Mouse (Mus musculus) heart, embryonic 14.5 days (tissue): ENCODE measurements at regions not wholly inside any gene's neighbourhood (a gene's known extent, or its start where the extent isn't known, plus 50 kb on each side); places are given as distances from the start of the nearest gene placed in this dataset.
"Not testable (repeated sequence)": the region's sequence is repeated elsewhere in the genome, so short reads cannot be mapped to it uniquely, and the experiment has no call there.

Experiments used
- ATAC-seq: fragments of 200-750 bp; cut with Nextera tagmentation; 2 replicates; pipeline ENCODE4 v1.8.0; 2017; ENCODE audit warnings: low read depth, moderate TSS enrichment; ENCODE audit not compliant: insufficient number of reproducible peaks, insufficient read depth, low FRiP score
- H3K27ac ChIP-seq, 2 experiments: fragments of 200-500 bp in 1 of 2; fragments of 300-500 bp in 1 of 2; sonication (generic) in 1 of 2; replicated peaks in 1 of 2; 2 replicates each; pipeline ENCODE4 v1.5.1; 2012 to 2014; ENCODE audit warnings: low read depth in 2 of 2, low read length in 2 of 2, control low read depth in 1 of 2, mild to moderate bottlenecking in 1 of 2, mixed read lengths in 1 of 2; ENCODE audit not compliant: control insufficient read depth in 1 of 2, insufficient read depth in 1 of 2
- H3K27me3 ChIP-seq: fragments of 300-500 bp; sonication (generic); 2 replicates; pipeline ENCODE4 v1.6.1; 2014; ENCODE audit warnings: mild to moderate bottlenecking, low read length, control low read depth; ENCODE audit not compliant: control insufficient read depth, insufficient read depth
- H3K36me3 ChIP-seq: fragments of 300-500 bp; sonication (generic); 2 replicates; pipeline ENCODE4 v1.6.1; 2014; ENCODE audit warnings: mild to moderate bottlenecking, control low read depth, low read length, mixed read lengths; ENCODE audit not compliant: control insufficient read depth, insufficient read depth
- H3K4me1 ChIP-seq, 2 experiments: fragments of 200-500 bp in 1 of 2; fragments of 300-500 bp in 1 of 2; sonication (generic) in 1 of 2; 2 replicates each; pipeline ENCODE4 v1.6.1; 2012 to 2014; ENCODE audit warnings: low read length in 2 of 2, control low read depth in 1 of 2, mixed read lengths in 1 of 2; ENCODE audit not compliant: control insufficient read depth in 2 of 2, insufficient read depth in 2 of 2
- H3K4me2 ChIP-seq: fragments of 300-500 bp; sonication (generic); 2 replicates; pipeline ENCODE4 v1.6.1; 2014; ENCODE audit warnings: mild to moderate bottlenecking, low read length
- H3K4me3 ChIP-seq, 2 experiments: fragments of 200-500 bp in 1 of 2; fragments of 300-500 bp in 1 of 2; sonication (generic) in 1 of 2; 2 replicates each; pipeline ENCODE4 v1.5.1; 2012 to 2014; ENCODE audit warnings: low read length in 2 of 2, mild to moderate bottlenecking in 2 of 2, control low read depth in 1 of 2, low read depth in 1 of 2, moderate library complexity in 1 of 2; ENCODE audit not compliant: control insufficient read depth in 1 of 2, insufficient read depth in 1 of 2
- H3K9ac ChIP-seq: fragments of 300-500 bp; sonication (generic); 2 replicates; pipeline ENCODE4 v1.6.1; 2014; ENCODE audit warnings: mild to moderate bottlenecking, low read length
- H3K9me3 ChIP-seq: fragments of 300-500 bp; sonication (generic); 2 replicates; pipeline ENCODE4 v1.6.1; 2016; ENCODE audit warnings: low read length, control low read depth; ENCODE audit not compliant: control insufficient read depth
- WGBS: fragments of 180-500 bp; shearing (Covaris S2); extraction: QIAGEN DNeasy Blood & Tissue Kit; methylation state at CpG from one replicate; pipeline ENCODE4 v1.1.7; 2014; 5-methylcytosine and 5-hydroxymethylcytosine counted together

DNA sequence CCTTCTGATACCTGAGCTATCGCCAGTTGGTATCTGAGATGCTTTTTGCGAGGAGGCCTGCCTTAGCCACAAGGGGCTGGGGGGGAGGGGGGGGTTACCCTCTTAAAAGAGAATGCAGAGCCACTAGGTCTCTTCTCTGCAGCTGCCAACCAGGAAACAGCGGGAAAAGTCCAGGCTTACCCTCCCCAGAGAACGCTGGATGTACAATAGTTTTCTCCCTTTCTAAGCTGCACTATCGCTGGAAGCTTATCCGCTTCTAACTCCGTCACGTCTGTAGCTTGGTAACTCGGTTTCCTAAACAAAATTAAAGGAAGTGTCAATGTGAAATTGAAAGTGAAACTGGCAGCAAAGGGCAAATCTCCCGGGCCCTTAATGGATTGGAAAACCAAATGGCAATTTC lies 481.1 kb upstream of the Acvr2a start:
- Histone ChIP-seq H3K27ac (peak overlapping the region; percentile 4 to 16; a peak in 1 of 4 replicates), H3K4me2 (peak overlapping the region; percentile 54), H3K36me3 (no peaks in the 10 kb centered on the region), H3K4me3 (peak overlapping the region; percentile 30 to 36), H3K27me3 (no peaks in the 10 kb centered on the region), H3K9me3 (no peaks in the 10 kb centered on the region), H3K4me1 (0 out of 4 replicates have a peak, but pooled peaks cover 0 to 5% of the 10 kb centered on the region in 2 experiments), H3K9ac (peak overlapping the region; percentile 44; the same call in 1 of the 2 replicates)
- ATAC-seq = no peak
- whole genome bisulfite sequencing = 34% methylated on average over 10 of the region's 10 CpGs

DNA sequence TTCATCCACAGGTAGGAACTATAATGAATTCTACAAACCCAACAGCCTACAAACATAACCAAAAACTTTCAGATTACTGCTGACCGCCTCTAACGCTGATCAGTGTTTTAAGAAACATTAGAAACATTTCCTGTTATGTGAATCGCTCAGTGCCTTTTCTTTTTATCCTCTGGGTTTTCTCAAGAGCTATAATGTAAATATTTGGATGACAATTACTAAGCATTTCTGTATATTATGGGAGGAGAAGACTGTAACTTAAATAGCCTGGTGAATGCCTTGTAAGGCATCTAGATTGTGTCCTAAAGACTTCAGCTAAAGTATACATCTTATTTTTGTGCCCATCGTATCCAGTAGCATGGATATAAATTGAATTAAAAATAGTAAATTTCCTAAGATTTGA lies 465.9 kb upstream of the Acvr2a start:
- Histone ChIP-seq H3K27me3 (no peaks in the 10 kb centered on the region), H3K4me1 (no peaks in the 10 kb centered on the region), H3K36me3 (no peaks in the 10 kb centered on the region), H3K27ac (no peak overlapping the region), H3K4me3 (no peak overlapping the region), H3K9ac (no peak overlapping the region), H3K4me2 (no peak overlapping the region), H3K9me3 (no peaks in the 10 kb centered on the region)
- no peak for ATAC-seq
- WGBS = 80% methylated on average over 4 of the region's 4 CpGs

- Histone ChIP-seq H3K36me3 (no peaks in the 10 kb centered on the region), H3K9me3 (no peaks in the 10 kb centered on the region), H3K4me2 (no peak overlapping the region), H3K27me3 (no peaks in the 10 kb centered on the region), H3K9ac (no peak overlapping the region), H3K4me3 (no peak overlapping the region), H3K27ac (no peak overlapping the region), H3K4me1 (no peaks in the 10 kb centered on the region)
- no peak for ATAC-seq
- WGBS = 77% methylated on average over 3 of the region's 3 CpGs
Measured at GRCm38 (mm10) chr2:48349794-48350193, 464.1 kb upstream of the Acvr2a start.

DNA sequence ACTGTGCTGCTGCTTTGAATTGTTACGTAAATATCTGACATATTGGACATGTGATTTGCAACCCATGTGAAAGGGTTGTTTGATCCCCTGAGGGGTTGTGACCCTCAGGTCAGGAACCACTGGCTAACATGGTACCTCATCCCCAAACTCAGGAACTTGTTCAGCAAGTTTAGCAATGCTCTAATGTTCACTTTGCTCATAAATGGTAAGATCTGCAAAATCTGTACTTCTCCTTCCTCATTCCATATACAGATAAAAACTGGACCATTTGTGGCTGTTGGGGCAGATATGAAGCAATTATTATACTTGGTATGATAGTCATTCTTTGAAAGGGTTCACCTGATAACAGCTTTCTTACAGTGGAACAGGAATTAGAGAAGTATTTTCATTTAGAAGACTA lies 463.7 kb upstream of the Acvr2a start:
- WGBS = 92% methylated on average over 1 of the region's 1 CpGs
- H3K4me3 ChIP-seq = no peak overlapping the region
- H3K4me2 ChIP-seq = no peak overlapping the region
- no peaks in the 10 kb centered on the region for H3K4me1 ChIP-seq
- H3K9ac ChIP-seq = no peak overlapping the region
- H3K36me3 ChIP-seq = no peaks in the 10 kb centered on the region
- ATAC-seq = no peak
- H3K27me3 ChIP-seq = no peaks in the 10 kb centered on the region
- H3K27ac ChIP-seq = no peak overlapping the region
- no peaks in the 10 kb centered on the region for H3K9me3 ChIP-seq

DNA sequence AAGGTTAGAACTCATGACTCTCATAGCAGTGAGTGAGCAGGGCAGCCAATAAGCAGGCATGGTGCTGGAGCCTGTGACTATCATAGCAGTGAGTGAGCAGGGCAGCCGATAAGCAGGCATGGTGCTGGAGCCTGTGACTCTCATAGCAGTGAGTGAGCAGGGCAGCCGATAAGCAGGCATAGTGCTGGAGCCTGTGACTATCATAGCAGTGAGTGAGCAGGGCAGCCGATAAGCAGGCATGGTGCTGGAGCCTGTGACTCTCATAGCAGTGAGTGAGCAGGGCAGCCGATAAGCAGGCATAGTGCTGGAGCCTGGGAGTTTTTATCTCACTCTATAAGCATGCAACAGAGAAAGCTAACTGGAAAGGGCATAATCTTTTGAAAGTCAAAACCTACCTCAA lies 442.3 kb upstream of the Acvr2a start:
- H3K4me3 ChIP-seq, H3K9me3 ChIP-seq, H3K9ac ChIP-seq, ATAC-seq, H3K27me3 ChIP-seq, H3K4me1 ChIP-seq, H3K36me3 ChIP-seq, H3K4me2 ChIP-seq: not testable (repeated sequence)
- H3K27ac ChIP-seq = peak overlapping the region in 1 of 2 experiments; percentile 76; a peak in 3 of 4 replicates
- 8% methylated on average over 4 of the region's 4 CpGs for WGBS

DNA sequence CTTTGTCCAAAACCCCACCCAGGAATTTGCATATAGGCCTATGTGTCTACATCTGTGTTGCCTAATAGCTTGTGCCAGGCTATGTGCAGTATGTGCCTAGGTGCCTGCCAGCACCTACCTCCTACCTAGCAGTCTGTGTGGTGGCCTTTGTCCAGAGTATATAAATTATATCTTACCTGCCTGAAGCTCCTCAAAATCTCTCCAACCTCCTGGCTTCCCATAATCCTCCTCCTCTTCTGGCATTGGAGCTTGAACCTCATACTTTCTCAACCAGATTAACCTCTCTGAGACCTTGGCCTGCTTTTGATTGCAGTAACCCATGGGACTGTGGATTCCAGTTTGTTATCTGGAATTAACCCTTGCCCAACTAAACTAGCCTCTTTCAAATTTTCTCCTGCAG lies 440.8 kb upstream of the Acvr2a start:
- H3K27me3 ChIP-seq = no peaks in the 10 kb centered on the region
- no peak overlapping the region for H3K27ac ChIP-seq
- 0 out of 2 replicates have a peak, but pooled peaks cover 2% of the 10 kb centered on the region for H3K9me3 ChIP-seq
- H3K4me3 ChIP-seq = no peak overlapping the region
- no peaks in the 10 kb centered on the region for H3K36me3 ChIP-seq
- no peaks in the 10 kb centered on the region for H3K4me1 ChIP-seq
- H3K9ac ChIP-seq = no peak overlapping the region
- H3K4me2 ChIP-seq = no peak overlapping the region
- no peak for ATAC-seq

DNA sequence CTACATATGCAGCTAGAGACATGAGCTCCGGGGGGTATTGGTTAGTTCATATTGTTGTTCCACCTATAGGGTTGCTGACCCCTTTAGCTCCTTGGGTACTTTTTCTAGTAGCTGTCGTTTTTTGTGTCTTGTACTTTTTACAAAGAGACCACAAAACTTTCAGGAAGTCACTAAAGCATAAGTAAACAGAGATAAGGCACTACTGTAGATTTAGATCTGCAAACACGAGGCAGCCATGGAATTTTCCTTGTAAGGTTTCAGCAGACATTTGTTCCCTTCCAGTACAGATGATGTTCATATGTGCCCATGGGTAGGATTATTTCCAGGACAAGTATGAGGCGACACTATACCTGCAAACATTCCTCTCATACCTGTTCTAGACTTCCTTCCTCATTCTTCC lies 439.6 kb upstream of the Acvr2a start:
- WGBS = 58% methylated on average over 4 of the region's 4 CpGs
- no peaks in the 10 kb centered on the region for H3K4me1 ChIP-seq
- H3K27ac ChIP-seq = no peak overlapping the region
- no peaks in the 10 kb centered on the region for H3K36me3 ChIP-seq
- no peak overlapping the region for H3K9ac ChIP-seq
- no peak for ATAC-seq
- H3K4me3 ChIP-seq = no peak overlapping the region
- H3K9me3 ChIP-seq = 0 out of 2 replicates have a peak, but pooled peaks cover 2% of the 10 kb centered on the region
- H3K27me3 ChIP-seq = no peaks in the 10 kb centered on the region
- H3K4me2 ChIP-seq = no peak overlapping the region

GRCm38 (mm10) chr2:48378160-48378559 lies 435.7 kb upstream of the Acvr2a start:
- 73% methylated on average over 1 of the region's 1 CpGs for WGBS
- no peak overlapping the region for H3K4me2 ChIP-seq
- peaks cover 0 to 9% of the 10 kb centered on the region in 2 experiments; a peak in 2 of 4 replicates for H3K4me1 ChIP-seq
- H3K9ac ChIP-seq = no peak overlapping the region
- no peaks in the 10 kb centered on the region for H3K27me3 ChIP-seq
- H3K9me3 ChIP-seq = no peaks in the 10 kb centered on the region
- no peak for ATAC-seq
- no peak overlapping the region for H3K27ac ChIP-seq
- no peaks in the 10 kb centered on the region for H3K36me3 ChIP-seq
- no peak overlapping the region for H3K4me3 ChIP-seq
